Mouse (Mus musculus) embryonic facial prominence, embryonic 14.5 days (tissue): ENCODE data around the gene Atp2c2. TPM values are rescaled to one million over a fixed set of nuclear protein-coding genes. Genes with fewer than 3 reads are reported as not detected.

Experiments
- ATAC-seq: fragments of 200-750 bp; cut with Nextera tagmentation; 2 replicates; pipeline ENCODE4 v1.8.0; 2017; ENCODE audit warnings: low read depth, moderate number of reproducible peaks, moderate TSS enrichment
- DNase-seq: peaks from one replicate; pipeline ENCODE4 v3.0.0-alpha.2; 2015; ENCODE audit warnings: low spot score
- H3K27ac ChIP-seq: fragments of 300-500 bp; sonication (generic); replicated peaks from 2 replicates; pipeline ENCODE4 v1.5.1; 2014; ENCODE audit warnings: low read depth, mild to moderate bottlenecking, low read length, moderate library complexity
- H3K27me3 ChIP-seq: fragments of 300-500 bp; sonication (generic); replicated peaks from 2 replicates; pipeline ENCODE4 v1.6.1; 2014; ENCODE audit warnings: low read length; ENCODE audit not compliant: control insufficient read depth, insufficient read depth
- H3K36me3 ChIP-seq: fragments of 300-500 bp; sonication (generic); 2 replicates; pipeline ENCODE4 v1.6.1; 2014; ENCODE audit warnings: low read length, mixed read lengths; ENCODE audit not compliant: control insufficient read depth, insufficient read depth
- H3K4me1 ChIP-seq: fragments of 300-500 bp; sonication (generic); 2 replicates; pipeline ENCODE4 v1.6.1; 2014; ENCODE audit warnings: antibody characterized with exemption, low read length; ENCODE audit not compliant: control insufficient read depth, insufficient read depth
- H3K4me2 ChIP-seq: fragments of 300-500 bp; sonication (generic); 2 replicates; pipeline ENCODE4 v1.6.1; 2014; ENCODE audit warnings: low read depth, mild to moderate bottlenecking, low read length, moderate library complexity, mixed read lengths
- H3K4me3 ChIP-seq: fragments of 300-500 bp; sonication (generic); 2 replicates; pipeline ENCODE4 v1.5.1; 2014; ENCODE audit warnings: low read depth, mild to moderate bottlenecking, low read length
- H3K9ac ChIP-seq: fragments of 300-500 bp; sonication (generic); 2 replicates; pipeline ENCODE4 v1.6.1; 2014; ENCODE audit warnings: low read depth, mild to moderate bottlenecking, low read length, moderate library complexity, mixed read lengths
- H3K9me3 ChIP-seq: fragments of 300-500 bp; sonication (generic); 2 replicates; pipeline ENCODE4 v1.6.1; 2016; ENCODE audit warnings: low read length; ENCODE audit not compliant: control insufficient read depth
- WGBS: fragments of 180-500 bp; shearing (Covaris S2); extraction: QIAGEN DNeasy Blood & Tissue Kit; methylation state at CpG from one replicate; pipeline ENCODE4 v1.1.7; 2014; 5-methylcytosine and 5-hydroxymethylcytosine counted together
- polyA plus RNA-seq: library from polyadenylated mRNA; unstranded; fragments of >200 nt; fragmentation: Nextera tagmentation; extraction: Ambion mirVana; gene quantifications from 2 replicates; pipeline ENCODE4 v1.2.1, GENCODE M21; 2014

The Atp2c2 gene
- polyA plus RNA-seq, 1 experiment from 2014 or later: 1.8 TPM

DNA sequence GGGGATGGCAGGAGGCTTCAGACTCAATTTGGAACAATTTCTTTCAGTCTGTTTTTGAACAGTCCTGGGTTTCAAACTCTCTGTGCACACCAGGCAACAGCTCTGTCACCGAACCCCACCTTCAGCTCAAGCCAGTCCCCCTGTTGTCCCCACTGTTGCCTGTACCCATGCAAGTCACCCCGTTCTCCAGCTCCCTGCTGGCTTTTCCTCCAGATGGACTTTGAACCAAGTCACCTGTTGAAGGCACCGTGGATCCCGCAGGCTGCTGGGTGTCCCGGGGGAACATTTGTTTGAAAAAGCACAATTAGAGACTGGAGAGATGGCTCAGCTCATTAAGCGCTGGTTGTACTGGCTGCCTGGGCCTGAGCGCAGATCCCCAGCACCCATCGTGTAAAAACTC lies 105.5 kb downstream of the Atp2c2 start:
- Histone ChIP-seq H3K36me3 (peaks cover 14% of the 10 kb centered on the region; the same call in 1 of the 2 replicates), H3K4me3 (no peak overlapping the region), H3K4me1 (0 out of 2 replicates have a peak, but pooled peaks cover 4% of the 10 kb centered on the region), H3K27ac (no peak overlapping the region), H3K9me3 (no peaks in the 10 kb centered on the region), H3K9ac (no peak overlapping the region), H3K4me2 (no peak overlapping the region), H3K27me3 (no peaks in the 10 kb centered on the region)
- 67% methylated on average over 8 of the region's 8 CpGs for WGBS
- DNase-seq (no peak), ATAC-seq (no peak)

- H3K4me3 ChIP-seq: no peak overlapping the region
These were observed 106.8 kb downstream of the Atp2c2 start for GRCm38 (mm10) chr8:119806422-119807263.

More at GRCm38 (mm10) chr8:119806422-119807263, 106.8 kb downstream of the Atp2c2 start:
- DNase-seq: no peak
- Histone ChIP-seq H3K9me3 (no peaks in the 10 kb centered on the region), H3K4me2 (no peak overlapping the region), H3K36me3 (peaks cover 14% of the 10 kb centered on the region; the same call in 1 of the 2 replicates), H3K27me3 (no peaks in the 10 kb centered on the region), H3K27ac (0 out of 2 replicates have a peak overlapping the region, but pooled peaks have one; percentile 15), H3K9ac (no peak overlapping the region), H3K4me1 (0 out of 2 replicates have a peak, but pooled peaks cover 4% of the 10 kb centered on the region)
- 63% methylated on average over 14 of the region's 14 CpGs for WGBS
- peak; percentile 56 for ATAC-seq

Other genes with a start within 250 kb of the Atp2c2 start
- gene Slc38a8, start 198.3 kb upstream of the Atp2c2 start, polyA plus RNA-seq: 0.17 TPM in 1 of 2 replicates, not detected in the other
- 110 and 124 TPM in 2 replicates for gene Mbtps1, start 141.3 kb upstream of the Atp2c2 start, polyA plus RNA-seq
- 34.0 and 37.1 TPM in 2 replicates for gene Hsdl1, start 124.8 kb upstream of the Atp2c2 start, polyA plus RNA-seq
- 0.83 and 2.5 TPM in 2 replicates for gene Dnaaf1, start 124.8 kb upstream of the Atp2c2 start, polyA plus RNA-seq
- gene Taf1c, start 94.8 kb upstream of the Atp2c2 start, polyA plus RNA-seq: 7.9 and 11.3 TPM in 2 replicates
- gene Adad2, start 87.3 kb upstream of the Atp2c2 start, polyA plus RNA-seq: 0.14 and 0.17 TPM in 2 replicates
- 0.28 and 0.48 TPM in 2 replicates for gene Kcng4, start 64.3 kb upstream of the Atp2c2 start, polyA plus RNA-seq
- 2.0 and 3.5 TPM in 2 replicates for gene Wfdc1, start 33.6 kb upstream of the Atp2c2 start, polyA plus RNA-seq
- 5.4 and 5.5 TPM in 2 replicates for gene Tldc1, start 78.4 kb downstream of the Atp2c2 start, polyA plus RNA-seq
- gene Cotl1, start 140.5 kb downstream of the Atp2c2 start, polyA plus RNA-seq: 255 and 299 TPM in 2 replicates
- 8.6 and 10.1 TPM in 2 replicates for gene Klhl36, start 162.3 kb downstream of the Atp2c2 start, polyA plus RNA-seq
- 90.5 and 93.0 TPM in 2 replicates for gene Usp10, start 210.4 kb downstream of the Atp2c2 start, polyA plus RNA-seq
- gene Gm20388, start 210.8 kb downstream of the Atp2c2 start, polyA plus RNA-seq: 1.5 TPM in 1 of 2 replicates, not detected in the other